Mouse (Mus musculus): ENCODE data around the gene Gm6525. TPM values are rescaled to one million over a fixed set of nuclear protein-coding genes. Genes with fewer than 3 reads are reported as not detected.
A peak's percentile ranks its signal among the peaks of the same experiment; 100 is the strongest.

Gm6525 gene
- polyA plus RNA-seq, 1 experiment = not detected

DNA sequence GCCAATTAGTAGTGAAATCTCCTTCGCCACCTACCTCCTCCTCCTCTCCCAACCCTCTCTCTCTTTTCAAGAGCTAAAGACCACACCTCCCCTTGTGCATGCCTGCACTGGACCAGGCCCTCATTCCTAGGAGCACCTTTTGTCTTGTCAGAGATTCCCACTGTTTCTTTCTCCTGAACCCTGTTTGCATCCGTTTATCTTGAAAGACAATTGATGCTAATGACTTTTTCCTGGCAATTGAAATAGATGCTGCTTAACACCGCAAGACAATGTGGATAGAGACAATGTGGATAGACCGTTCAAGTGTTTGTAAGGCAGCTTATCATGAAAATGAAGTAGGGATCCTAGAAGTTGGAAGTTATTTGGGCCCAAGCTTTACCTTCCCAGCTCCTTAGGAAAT lies 7.8 kb downstream of the Gm6525 start:
- Histone ChIP-seq H3K4me3 (ENCODE audit: insufficient read depth, low read depth, low read length) (no peak overlapping the region), H3K27ac (ENCODE audit: insufficient read depth, low read depth, low read length) (no peak overlapping the region), H3K4me1 (ENCODE audit: control insufficient read depth, insufficient read depth, low read length) (no peaks in the 10 kb centered on the region), H3K27me3 (replicated peaks; ENCODE audit: control insufficient read depth, insufficient read depth, low read length) (no peaks in the 10 kb centered on the region), H3K36me3 (ENCODE audit: control insufficient read depth, insufficient read depth, low read length) (no peaks in the 10 kb centered on the region)
- WGBS = 86% methylated on average over 4 of the region's 4 CpGs
- TF ChIP-seq CTCF (conservative IDR thresholded peaks at IDR 0.05; ENCODE audit: insufficient read depth, insufficient read length, low read depth, low read length) (no peak), POLR2A (IDR thresholded peaks at IDR 0.05; ENCODE audit: low read depth, low read length) (no peak)
- no peak for DNase-seq

DNA sequence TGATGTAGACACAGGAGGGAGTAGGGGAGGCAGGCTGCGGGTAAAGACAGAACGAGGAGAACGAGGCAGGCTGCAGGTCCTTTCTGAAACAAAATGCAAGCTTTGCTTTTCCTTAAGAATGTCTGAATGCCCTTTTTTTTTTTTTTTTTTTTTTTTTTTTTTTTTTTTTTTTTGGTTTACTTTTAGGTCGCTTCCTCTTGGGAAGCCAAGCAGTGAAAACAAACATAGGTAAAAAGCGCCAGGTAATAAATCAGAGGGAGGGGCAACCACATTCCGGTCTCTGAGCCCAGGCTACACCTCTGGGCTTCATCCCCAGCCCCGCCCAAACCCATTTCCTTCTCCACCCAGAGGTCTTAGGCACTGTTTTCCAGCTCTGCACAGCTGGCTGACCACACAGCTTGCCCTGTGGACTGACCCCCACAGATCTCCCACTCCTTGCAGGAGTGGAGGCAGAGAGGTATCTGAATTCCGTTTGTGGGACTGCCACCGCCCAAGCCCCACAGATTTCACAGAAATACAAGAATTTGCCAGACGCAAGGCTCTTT lies 15.8 kb downstream of the Gm6525 start:
- Histone ChIP-seq H3K27ac (ENCODE audit: insufficient read depth, low read depth, low read length) (no peak overlapping the region), H3K36me3 (ENCODE audit: control insufficient read depth, insufficient read depth, low read length) (no peaks in the 10 kb centered on the region), H3K4me1 (ENCODE audit: control insufficient read depth, insufficient read depth, low read length) (no peaks in the 10 kb centered on the region), H3K27me3 (replicated peaks; ENCODE audit: control insufficient read depth, insufficient read depth, low read length) (no peaks in the 10 kb centered on the region), H3K4me3 (ENCODE audit: insufficient read depth, low read depth, low read length) (peak overlapping the region; percentile 26; the same call in 1 of the 2 replicates)
- WGBS = 27% methylated on average over 10 of the region's 10 CpGs
- TF ChIP-seq POLR2A (IDR thresholded peaks at IDR 0.05; ENCODE audit: low read depth, low read length) = no peak
- no peak for TF ChIP-seq CTCF (conservative IDR thresholded peaks at IDR 0.05; ENCODE audit: insufficient read depth, insufficient read length, low read depth, low read length)
- peak; percentile 46 for DNase-seq

DNA sequence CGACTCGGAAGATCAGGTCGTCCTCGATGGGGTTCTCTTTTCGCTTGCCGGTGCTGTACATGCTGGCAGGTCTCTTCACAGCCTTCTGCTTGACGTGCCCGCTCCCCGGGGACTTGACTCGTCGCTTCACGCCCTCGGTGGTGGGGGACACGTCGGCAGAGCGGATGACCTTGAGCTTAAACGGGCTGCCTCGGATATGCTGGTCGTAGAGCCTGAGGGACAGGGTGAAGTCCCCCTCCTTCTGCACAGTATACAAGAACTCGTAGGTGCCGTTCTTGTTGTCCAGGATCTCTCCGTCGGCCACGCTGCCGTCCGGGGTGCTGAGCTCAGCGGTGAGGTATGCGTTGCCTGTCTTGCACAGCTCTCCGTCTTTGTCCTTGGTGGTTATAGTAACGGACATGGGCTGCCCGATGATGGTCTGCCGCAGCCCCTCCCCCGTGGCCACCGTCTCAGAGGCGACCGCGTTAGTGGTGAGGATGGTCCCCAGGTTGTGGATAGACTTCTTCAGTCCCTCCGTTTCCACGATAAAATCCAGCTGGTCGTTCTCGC lies 16.7 kb downstream of the Gm6525 start:
- peak; percentile 5 for DNase-seq
- Histone ChIP-seq H3K4me1 (ENCODE audit: control insufficient read depth, insufficient read depth, low read length) (no peaks in the 10 kb centered on the region), H3K27ac (ENCODE audit: insufficient read depth, low read depth, low read length) (no peak overlapping the region), H3K36me3 (ENCODE audit: control insufficient read depth, insufficient read depth, low read length) (no peaks in the 10 kb centered on the region), H3K4me3 (ENCODE audit: insufficient read depth, low read depth, low read length) (peak overlapping the region; percentile 39), H3K27me3 (replicated peaks; ENCODE audit: control insufficient read depth, insufficient read depth, low read length) (no peaks in the 10 kb centered on the region)
- 29% methylated on average over 41 of the region's 41 CpGs for WGBS
- no peak for TF ChIP-seq CTCF (conservative IDR thresholded peaks at IDR 0.05; ENCODE audit: insufficient read depth, insufficient read length, low read depth, low read length)
- no peak for TF ChIP-seq POLR2A (IDR thresholded peaks at IDR 0.05; ENCODE audit: low read depth, low read length)

DNA sequence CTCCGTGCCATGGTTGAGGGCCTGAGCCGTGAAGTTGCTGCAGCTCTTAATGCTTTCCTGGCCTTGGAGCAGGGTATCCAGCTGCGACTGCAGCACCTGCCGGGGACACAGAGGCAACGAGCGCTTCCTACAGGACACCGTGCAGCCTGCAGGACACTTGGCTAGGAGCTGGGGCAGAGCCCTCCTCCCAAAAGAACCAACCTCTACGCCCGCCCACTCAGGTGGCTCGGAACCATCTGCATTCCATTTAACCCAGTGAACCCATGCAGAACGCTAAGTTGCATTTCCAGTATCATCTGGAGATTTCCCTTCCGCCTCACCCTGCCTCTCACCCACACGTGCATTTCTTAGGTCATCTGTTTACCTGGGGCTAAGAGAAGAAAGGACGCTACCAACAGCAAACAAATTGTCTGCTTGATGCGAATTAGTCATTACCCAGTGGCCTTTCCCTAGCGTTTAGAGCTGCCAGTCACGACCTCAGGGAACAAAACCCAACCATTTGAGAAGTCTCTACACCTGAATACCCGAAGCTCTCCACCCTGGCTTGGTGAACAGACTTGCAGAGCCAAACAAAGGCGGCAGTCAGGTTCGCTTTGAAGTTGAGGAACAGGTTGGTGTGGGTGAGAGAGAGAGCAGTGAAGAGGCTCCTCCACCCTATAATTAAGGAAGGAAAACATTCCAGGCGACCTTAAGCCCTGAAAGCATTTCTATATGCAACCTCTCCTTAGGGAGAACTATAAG lies 17.4 kb downstream of the Gm6525 start:
- H3K27me3 ChIP-seq (replicated peaks; ENCODE audit: control insufficient read depth, insufficient read depth, low read length) = no peaks in the 10 kb centered on the region
- no peaks in the 10 kb centered on the region for H3K36me3 ChIP-seq (ENCODE audit: control insufficient read depth, insufficient read depth, low read length)
- TF ChIP-seq POLR2A (IDR thresholded peaks at IDR 0.05; ENCODE audit: low read depth, low read length) (no peak), CTCF (conservative IDR thresholded peaks at IDR 0.05; ENCODE audit: insufficient read depth, insufficient read length, low read depth, low read length) (no peak)
- H3K27ac ChIP-seq (ENCODE audit: insufficient read depth, low read depth, low read length) = no peak overlapping the region
- WGBS = 63% methylated on average over 21 of the region's 21 CpGs
- peak; percentile 23 for DNase-seq
- no peaks in the 10 kb centered on the region for H3K4me1 ChIP-seq (ENCODE audit: control insufficient read depth, insufficient read depth, low read length)
- peak overlapping the region; percentile 39 for H3K4me3 ChIP-seq (ENCODE audit: insufficient read depth, low read depth, low read length)

DNA sequence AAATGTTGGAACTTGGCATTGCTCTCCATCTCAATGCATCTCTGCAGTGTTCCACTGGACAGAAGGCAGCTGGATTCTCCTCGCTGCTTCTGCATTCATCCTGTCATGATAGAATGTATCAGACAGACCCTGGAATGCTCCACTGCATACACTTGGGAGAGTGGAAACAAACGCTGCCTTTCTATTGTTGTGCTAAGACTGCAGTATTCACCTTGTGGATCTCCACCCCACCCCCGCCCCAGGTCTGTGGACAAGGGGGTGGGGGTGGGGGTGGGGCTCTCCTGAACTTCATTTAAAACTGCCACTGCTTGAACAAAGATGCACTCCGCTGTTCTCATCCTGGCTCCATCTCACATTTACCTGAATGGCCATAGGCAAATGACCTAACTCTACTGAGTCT lies 20.0 kb downstream of the Gm6525 start:
- Histone ChIP-seq H3K27ac (ENCODE audit: insufficient read depth, low read depth, low read length) (no peak overlapping the region), H3K4me3 (ENCODE audit: insufficient read depth, low read depth, low read length) (no peak overlapping the region), H3K27me3 (replicated peaks; ENCODE audit: control insufficient read depth, insufficient read depth, low read length) (no peaks in the 10 kb centered on the region), H3K36me3 (ENCODE audit: control insufficient read depth, insufficient read depth, low read length) (no peaks in the 10 kb centered on the region), H3K4me1 (ENCODE audit: control insufficient read depth, insufficient read depth, low read length) (no peaks in the 10 kb centered on the region)
- WGBS = 80% methylated on average over 4 of the region's 4 CpGs
- TF ChIP-seq POLR2A (IDR thresholded peaks at IDR 0.05; ENCODE audit: low read depth, low read length) (no peak), CTCF (conservative IDR thresholded peaks at IDR 0.05; ENCODE audit: insufficient read depth, insufficient read length, low read depth, low read length) (no peak)
- no peak for DNase-seq

DNA sequence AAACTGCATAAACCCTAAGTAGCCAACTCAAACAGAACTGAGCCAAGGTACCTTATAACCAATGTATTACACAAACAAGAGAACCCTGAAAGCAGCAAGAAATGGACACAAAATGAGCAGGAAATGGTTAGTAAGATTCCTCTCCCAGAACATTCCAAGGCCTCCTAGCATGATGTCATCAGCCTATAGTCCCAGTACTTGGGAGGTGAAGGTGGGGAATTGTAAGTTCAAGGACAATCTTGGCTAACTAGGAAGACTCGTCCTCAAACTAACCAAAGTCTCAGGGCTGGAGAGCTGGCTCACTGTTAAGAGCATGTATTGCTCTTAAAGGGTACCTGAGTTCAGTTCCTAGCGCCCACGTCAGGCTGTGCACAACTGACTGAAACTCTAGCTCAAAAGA lies 24.3 kb downstream of the Gm6525 start:
- Histone ChIP-seq H3K27me3 (replicated peaks; ENCODE audit: control insufficient read depth, insufficient read depth, low read length) (no peaks in the 10 kb centered on the region), H3K27ac (ENCODE audit: insufficient read depth, low read depth, low read length) (no peak overlapping the region), H3K4me1 (ENCODE audit: control insufficient read depth, insufficient read depth, low read length) (no peaks in the 10 kb centered on the region; the same call in 1 of the 2 replicates), H3K4me3 (ENCODE audit: insufficient read depth, low read depth, low read length) (no peak overlapping the region), H3K36me3 (ENCODE audit: control insufficient read depth, insufficient read depth, low read length) (no peaks in the 10 kb centered on the region)
- no peak for DNase-seq
- TF ChIP-seq CTCF (conservative IDR thresholded peaks at IDR 0.05; ENCODE audit: insufficient read depth, insufficient read length, low read depth, low read length) (no peak), POLR2A (IDR thresholded peaks at IDR 0.05; ENCODE audit: low read depth, low read length) (no peak)
- WGBS = 95% methylated on average over 3 of the region's 3 CpGs

DNA sequence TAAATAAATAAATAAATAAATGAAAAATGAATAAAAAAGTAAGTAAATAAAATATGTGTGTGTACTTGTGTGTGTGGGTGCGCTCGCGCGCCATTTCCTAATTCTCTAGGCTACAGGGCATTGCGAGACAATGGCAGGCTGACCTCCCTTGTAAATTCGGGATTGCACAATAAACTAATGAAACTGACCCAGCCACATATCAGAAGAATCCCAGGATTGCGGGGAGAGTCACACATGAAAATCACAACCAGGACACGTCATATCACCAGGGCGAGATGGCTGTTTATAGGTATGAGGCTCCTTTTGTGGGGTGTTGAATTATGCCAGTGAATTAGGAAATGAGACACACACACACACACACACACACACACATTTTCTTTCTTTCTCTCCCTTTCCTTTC lies 25.6 kb downstream of the Gm6525 start:
- no peak overlapping the region for H3K27ac ChIP-seq (ENCODE audit: insufficient read depth, low read depth, low read length)
- 95% methylated on average over 9 of the region's 9 CpGs for WGBS
- H3K4me3 ChIP-seq (ENCODE audit: insufficient read depth, low read depth, low read length) = no peak overlapping the region
- TF ChIP-seq POLR2A (IDR thresholded peaks at IDR 0.05; ENCODE audit: low read depth, low read length) = no peak
- no peak for TF ChIP-seq CTCF (conservative IDR thresholded peaks at IDR 0.05; ENCODE audit: insufficient read depth, insufficient read length, low read depth, low read length)
- no peaks in the 10 kb centered on the region for H3K36me3 ChIP-seq (ENCODE audit: control insufficient read depth, insufficient read depth, low read length)
- DNase-seq = no peak
- H3K27me3 ChIP-seq (replicated peaks; ENCODE audit: control insufficient read depth, insufficient read depth, low read length) = no peaks in the 10 kb centered on the region
- no peaks in the 10 kb centered on the region; the same call in 1 of the 2 replicates for H3K4me1 ChIP-seq (ENCODE audit: control insufficient read depth, insufficient read depth, low read length)
